Mouse (Mus musculus): Measurements from ENCODE around the gene Traf2.

Traf2 gene

GRCm38 (mm10) chr2:25493476-25493961, 53.2 kb downstream of the Traf2 start, which contains the start of gene Lcn12:
Gene Lcn12, minus strand, starts transcription at chr2:25493911.
- DNase-seq = no peak

- no peak for DNase-seq
Observed at GRCm38 (mm10) chr2:25492988-25493387, 53.8 kb downstream of the Traf2 start.

GRCm38 (mm10) chr2:25488671-25489068, 58.1 kb downstream of the Traf2 start:
- no peak for DNase-seq

DNA sequence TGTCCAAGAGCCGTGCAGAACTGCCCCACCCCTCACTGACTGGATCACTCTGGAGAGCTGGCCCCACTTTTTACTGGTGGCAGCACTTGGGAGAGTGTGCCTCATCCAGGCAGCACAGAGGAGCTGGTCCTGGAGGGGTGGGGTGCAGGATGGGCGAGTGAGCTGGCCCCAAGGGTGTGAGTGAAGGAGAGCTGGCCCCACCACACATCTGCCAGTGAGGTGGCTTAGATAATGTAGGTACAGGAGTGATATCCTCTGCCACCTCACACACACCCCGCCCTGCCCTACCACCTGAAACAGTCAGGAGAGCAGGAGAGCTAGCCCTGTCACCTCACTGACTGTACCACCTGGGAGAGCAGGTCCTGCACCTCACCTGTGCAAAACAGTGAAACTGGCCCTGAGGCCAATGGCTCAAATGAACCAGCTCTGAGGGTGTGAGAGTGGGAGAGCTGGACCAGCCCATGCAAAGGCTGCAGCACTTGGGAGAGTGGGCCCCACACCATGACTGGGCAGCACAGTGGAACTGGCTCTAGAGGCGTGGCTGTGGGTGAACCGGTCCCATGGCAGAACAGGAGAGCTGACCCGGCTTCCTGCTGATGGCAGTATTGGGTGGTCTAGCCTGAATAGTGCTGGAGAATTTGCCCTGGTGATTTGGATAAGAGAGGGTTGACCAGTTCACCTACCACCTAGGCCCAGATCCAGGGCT, 58.6 kb downstream of the Traf2 start:
- no peak for DNase-seq

DNA sequence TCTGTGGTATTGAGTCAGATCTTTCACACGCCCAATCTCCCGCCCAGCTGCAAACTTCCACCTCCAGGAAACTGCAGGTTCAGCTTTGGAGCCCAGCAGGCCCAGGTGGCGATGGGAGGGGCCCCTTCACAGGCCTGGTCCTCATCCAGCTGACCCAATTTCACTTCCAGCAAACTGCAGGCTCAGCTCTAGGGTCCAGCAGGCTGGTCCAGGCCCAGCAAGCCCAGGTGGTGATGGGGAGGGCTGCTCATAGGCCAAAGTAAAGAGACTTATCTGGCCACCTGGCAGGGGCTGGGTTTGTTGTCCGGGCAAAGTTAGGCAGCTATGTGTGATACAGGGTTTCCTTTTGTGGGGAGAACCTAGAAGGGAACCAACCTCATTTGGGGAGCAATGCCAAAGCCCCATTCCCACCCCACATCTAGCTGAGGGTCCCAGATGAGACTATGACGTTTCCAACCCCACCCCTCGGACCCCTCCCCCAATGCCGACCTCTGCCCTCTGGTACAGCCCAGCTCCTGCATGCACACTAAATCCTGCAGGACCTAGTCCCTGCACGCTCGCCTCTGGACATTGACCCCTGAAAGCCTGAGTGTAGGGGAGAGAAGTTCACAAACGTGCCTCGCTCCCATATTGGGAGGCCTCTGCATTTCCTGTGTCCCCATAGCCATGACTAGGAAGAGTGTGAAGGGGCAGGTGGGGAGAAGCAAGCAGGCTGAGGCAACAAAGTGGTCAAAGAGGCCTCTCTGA, 61.7 kb downstream of the Traf2 start:
- no peak for DNase-seq

DNA sequence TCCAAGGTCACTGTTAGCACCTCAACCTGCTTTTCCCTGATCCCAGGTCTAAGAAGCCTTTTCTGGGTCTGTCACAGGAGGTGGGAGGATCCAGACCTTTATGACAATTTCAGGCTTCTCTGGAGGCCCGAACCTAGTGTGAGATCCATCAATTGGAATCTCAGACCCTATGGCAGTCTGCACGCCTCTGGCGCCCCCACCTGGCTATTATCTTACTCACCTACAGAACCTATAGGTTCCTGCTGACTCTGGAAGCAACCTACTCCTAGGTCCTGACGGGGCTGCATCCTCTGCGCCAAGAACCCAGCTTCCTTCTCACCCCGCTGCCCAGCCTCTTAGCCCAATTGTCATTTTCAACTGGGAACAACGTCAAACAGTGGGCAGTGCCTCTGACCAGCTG, 63.8 kb downstream of the Traf2 start:
- peak in 1 of 2 experiments; percentile 38 for DNase-seq

DNA sequence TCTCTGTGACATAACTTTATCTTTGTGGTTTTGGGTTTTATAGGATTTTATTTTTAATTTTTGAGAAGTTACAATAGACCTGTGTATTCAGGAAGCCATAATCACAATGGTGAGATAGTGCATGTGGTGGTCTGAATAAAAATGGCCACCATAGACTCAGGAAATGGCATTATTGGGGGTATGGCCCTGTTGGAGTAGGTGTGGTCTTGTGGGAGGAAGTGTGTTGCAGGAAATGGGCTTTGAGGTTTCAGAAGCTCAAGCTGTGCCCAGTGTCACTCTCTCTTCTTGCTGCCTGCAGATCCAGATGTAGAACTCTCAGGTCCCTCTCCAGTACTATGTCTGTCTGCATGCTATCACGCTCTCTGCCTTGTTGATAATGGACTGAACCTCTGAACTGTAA, 66.2 kb downstream of the Traf2 start:
- no peak for DNase-seq

GRCm38 (mm10) chr2:25479551-25480311, 67.0 kb downstream of the Traf2 start:
- no peak for DNase-seq

DNA sequence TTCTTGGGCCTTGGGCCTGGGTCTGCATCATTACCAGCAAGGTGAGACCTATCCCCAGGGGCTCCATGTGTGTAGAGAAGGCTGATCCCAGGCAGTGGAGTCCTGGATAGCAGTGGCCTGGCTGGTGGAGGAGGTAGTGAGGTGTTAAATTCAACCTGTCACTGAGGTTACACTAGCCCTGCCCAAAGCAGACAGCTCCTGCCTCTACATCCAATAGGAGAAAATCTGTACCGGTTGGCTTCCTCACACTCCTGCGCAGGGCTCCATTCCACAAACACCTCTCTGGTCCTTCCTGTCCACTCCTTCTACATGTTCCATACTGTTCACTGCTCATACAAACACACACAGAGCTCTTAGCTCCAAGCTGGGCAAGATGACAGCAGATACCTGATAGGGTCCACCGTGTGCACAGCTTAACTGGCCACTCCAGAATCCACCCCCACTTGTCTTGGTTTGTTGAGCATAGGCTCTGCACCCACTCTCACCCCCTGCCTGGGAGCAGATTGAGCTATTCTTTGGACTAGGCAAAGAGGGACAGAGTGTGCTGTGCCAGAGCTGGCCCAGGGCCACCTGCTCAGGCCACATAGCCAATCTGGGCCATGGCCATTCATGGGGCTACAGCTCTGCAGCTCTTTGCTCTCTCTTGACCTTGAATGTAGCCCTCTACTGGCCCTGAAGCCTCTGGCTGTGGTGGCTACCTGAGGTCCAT, 68.6 kb downstream of the Traf2 start:
- DNase-seq = no peak

DNA sequence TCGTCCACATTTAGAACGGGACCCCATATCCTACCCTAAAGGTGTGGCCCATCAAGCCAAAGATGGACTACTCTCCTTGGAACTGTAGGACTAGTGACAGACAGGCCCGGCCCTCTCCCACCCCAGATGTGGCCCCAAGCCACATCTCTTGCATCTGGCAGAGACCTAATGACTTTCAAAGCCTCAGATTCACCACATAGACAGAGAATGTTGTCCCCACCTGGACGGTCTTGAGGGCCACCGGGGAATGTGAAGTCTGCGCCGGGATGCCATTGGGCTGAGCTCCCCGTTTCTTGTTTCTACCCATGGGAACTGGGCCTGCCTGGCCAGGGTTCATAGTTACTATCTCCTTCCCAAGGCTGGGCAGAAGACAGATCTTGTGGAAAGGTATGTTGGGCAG, 69.2 kb downstream of the Traf2 start:
- DNase-seq = no peak

DNA sequence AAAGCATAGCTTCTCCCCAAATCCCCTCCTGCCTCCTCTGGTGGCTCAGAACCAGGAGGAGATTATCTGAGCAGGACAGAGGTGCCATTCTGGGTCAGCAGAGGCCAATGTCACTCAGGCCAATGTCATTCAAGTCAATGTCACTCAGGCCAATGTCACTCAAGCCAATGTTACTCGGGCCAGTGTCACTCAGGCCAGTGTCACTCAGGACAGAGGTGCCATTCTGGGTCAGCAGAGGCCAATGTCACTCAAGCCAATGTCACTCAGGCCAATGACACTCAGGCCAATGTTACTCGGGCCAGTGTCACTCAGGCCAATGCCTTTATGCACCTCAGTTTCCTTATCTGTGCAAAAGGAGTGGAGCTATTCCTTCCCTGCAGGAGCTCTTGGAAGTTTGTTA, 74.2 kb downstream of the Traf2 start:
- no peak for DNase-seq

GRCm38 (mm10) chr2:25469969-25470368, 76.8 kb downstream of the Traf2 start, which contains the start of gene Ptgds:
Gene Ptgds, minus strand, starts transcription at chr2:25470046.
- no peak for DNase-seq

DNA sequence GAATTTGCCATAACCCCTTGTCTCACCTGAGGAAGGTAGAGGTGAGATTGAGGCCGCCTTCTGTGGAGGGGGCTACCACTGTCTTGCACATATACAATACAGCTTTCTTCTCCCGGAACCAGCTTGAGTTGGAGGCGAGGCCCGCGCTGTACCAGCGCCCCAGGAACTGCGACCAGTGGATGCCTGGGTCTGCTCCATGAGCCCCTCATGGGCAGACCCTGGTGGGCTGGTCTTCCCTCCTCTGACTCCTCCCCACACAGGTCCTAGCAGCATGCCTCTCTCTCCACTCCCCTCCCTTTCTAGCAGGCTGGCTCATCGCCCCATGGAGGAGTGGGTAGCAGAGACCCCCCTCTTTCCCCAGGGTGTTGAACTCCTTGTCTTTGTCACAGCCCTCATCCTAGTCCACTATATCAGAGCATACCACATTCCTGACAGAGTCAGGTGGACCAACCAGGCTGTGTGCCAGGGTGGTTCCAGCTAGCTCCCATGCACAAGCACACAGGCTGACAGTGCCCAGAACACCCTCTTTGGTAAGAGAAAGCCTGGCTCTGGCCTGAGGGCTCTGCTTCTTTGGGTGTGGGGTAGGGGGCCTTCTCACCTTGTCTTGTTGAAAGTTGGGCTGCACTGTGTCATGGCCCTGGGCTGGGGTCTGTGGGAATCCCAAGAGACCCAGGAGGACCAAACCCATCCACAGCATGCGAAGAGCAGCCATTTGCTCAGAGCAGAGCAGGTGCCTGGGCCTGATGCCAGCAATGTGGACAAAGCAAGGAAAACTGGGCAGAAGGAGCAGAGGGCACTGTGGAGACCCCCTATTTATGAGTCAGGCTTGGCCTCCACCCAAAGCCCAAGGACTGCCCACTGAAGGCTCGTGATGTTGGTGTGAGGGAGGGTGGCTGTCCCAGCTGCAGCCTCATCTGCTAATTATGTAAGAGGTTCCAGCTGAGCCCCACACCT, 77.5 kb downstream of the Traf2 start:
- DNase-seq = no peak
